In genomic region chr12:108981941-108982683, GRCm38 (mm10) we compare ENCODE assay signal across 23 mouse cellular contexts.
DNase-seq lines count a peak whose midpoint lies in the region; ATAC-seq lines count a peak whose summit lies in the region.
"Had no signal": no experiment of that assay in that cellular context is flagged by ENCODE, and none has a peak within 500 bp of the region (broad histone marks: within the 10 kb centered on the region; RNA-seq: fewer than 3 reads in every experiment).

No protein-coding gene starts in this region.

- no peak for DNase-seq in forebrain, embryonic 11.5 days (ENCODE audit: low spot score)
- DNase-seq in MN1 (ENCODE audit: low spot score) = peak; percentile 65
- no peak for DNase-seq in hindbrain, embryonic 11.5 days (ENCODE audit: low spot score)
- DNase-seq in midbrain, embryonic 14.5 days = no peak
- no peak for DNase-seq in gastrocnemius, postnatal 14 days
- no peak for DNase-seq in left cerebral cortex, adult 9 months (ENCODE audit: low spot score in 2 of 2)
- DNase-seq in ovary, postnatal 10 days (ENCODE audit: low spot score) = no peak
- DNase-seq: adrenal gland, adult 2 months; cerebellum, adult 8-10 months; gastrocnemius, adult 2 months; kidney, adult 9 months; kidney, postnatal 36 days; liver, embryonic 13.5 days; lung, postnatal 4 days; right cerebral cortex, postnatal 25 days; thymus, postnatal 14 days had no signal

- H3K9ac ChIP-seq in forebrain, embryonic 16.5 days (replicated peaks; ENCODE audit: low read depth, low read length) = no peak overlapping the region
- H3K9ac ChIP-seq in forebrain, embryonic 11.5 days (ENCODE audit: low read length) = no peak overlapping the region
- no peak overlapping the region for H3K9ac ChIP-seq in hindbrain, embryonic 11.5 days (ENCODE audit: low read depth, low read length)
- no peak overlapping the region for H3K9ac ChIP-seq in midbrain, embryonic 14.5 days (replicated peaks; ENCODE audit: low read length)
- H3K9ac ChIP-seq: heart, embryonic 12.5 days; limb, embryonic 13.5 days; liver, embryonic 13.5 days; lung, embryonic 15.5 days had no signal

- peaks cover 19% of the 10 kb centered on the region for H3K4me1 ChIP-seq in forebrain, embryonic 16.5 days (replicated peaks; ENCODE audit: control insufficient read depth, insufficient read depth, low read length)
- peaks cover 11% of the 10 kb centered on the region for H3K4me1 ChIP-seq in forebrain, embryonic 11.5 days (replicated peaks; ENCODE audit: control insufficient read depth, insufficient read depth, low read length)
- H3K4me1 ChIP-seq in hindbrain, embryonic 11.5 days (replicated peaks; ENCODE audit: control insufficient read depth, insufficient read depth, low read length) = peaks cover 6% of the 10 kb centered on the region; the same call in 1 of the 2 replicates
- H3K4me1 ChIP-seq in midbrain, embryonic 14.5 days (ENCODE audit: control insufficient read depth, insufficient read depth, low read length) = peaks cover 22% of the 10 kb centered on the region
- H3K4me1 ChIP-seq: heart, embryonic 12.5 days; liver, embryonic 13.5 days; lung, embryonic 15.5 days had no signal

- no peak overlapping the region for H3K4me2 ChIP-seq in forebrain, embryonic 16.5 days (ENCODE audit: low read length)
- no peak overlapping the region for H3K4me2 ChIP-seq in forebrain, embryonic 11.5 days (ENCODE audit: low read depth, low read length, severe bottlenecking)
- no peak overlapping the region for H3K4me2 ChIP-seq in hindbrain, embryonic 11.5 days (replicated peaks; ENCODE audit: low read depth, low read length)
- H3K4me2 ChIP-seq in midbrain, embryonic 14.5 days (ENCODE audit: low read length) = no peak overlapping the region
- H3K4me2 ChIP-seq: heart, embryonic 12.5 days; limb, embryonic 13.5 days; liver, embryonic 13.5 days; lung, embryonic 15.5 days had no signal

- no peaks in the 10 kb centered on the region for H3K27me3 ChIP-seq in forebrain, embryonic 16.5 days (replicated peaks; ENCODE audit: control insufficient read depth, insufficient read depth, low read length)
- no peaks in the 10 kb centered on the region for H3K27me3 ChIP-seq in forebrain, embryonic 11.5 days (ENCODE audit: control insufficient read depth, insufficient read depth, low read length)
- no peaks in the 10 kb centered on the region for H3K27me3 ChIP-seq in hindbrain, embryonic 11.5 days (ENCODE audit: control insufficient read depth, insufficient read depth, low read length)
- no peaks in the 10 kb centered on the region for H3K27me3 ChIP-seq in midbrain, embryonic 14.5 days (ENCODE audit: control insufficient read depth, insufficient read depth, low read length)
- H3K27me3 ChIP-seq: CH12.LX; heart, embryonic 12.5 days; limb, embryonic 13.5 days; liver, embryonic 13.5 days; lung, embryonic 15.5 days had no signal

- H3K27ac ChIP-seq in forebrain, embryonic 16.5 days (ENCODE audit: low read length) = no peak overlapping the region
- H3K27ac ChIP-seq in forebrain, embryonic 11.5 days (ENCODE audit: low read depth, low read length) = no peak overlapping the region
- peak overlapping the region; percentile 63 for H3K27ac ChIP-seq in hindbrain, embryonic 11.5 days (ENCODE audit: low read depth, low read length)
- peak overlapping the region; percentile 55 for H3K27ac ChIP-seq in midbrain, embryonic 14.5 days (replicated peaks; ENCODE audit: low read depth, low read length)
- H3K27ac ChIP-seq: embryonic facial prominence, embryonic 10.5 days; gastrocnemius, adult 2 months; limb, embryonic 13.5 days; liver, embryonic 13.5 days; lung, embryonic 15.5 days had no signal

- intact Hi-C loops in gastrocnemius, postnatal 14 days (cut with DNase I; ENCODE audit: low total_unique reads) = no loop called here

- 39% methylated on average over 14 of the region's 14 CpGs for WGBS in forebrain, embryonic 16.5 days
- 68% methylated on average over 14 of the region's 14 CpGs for WGBS in forebrain, embryonic 11.5 days
- WGBS in hindbrain, embryonic 11.5 days = 70% methylated on average over 14 of the region's 14 CpGs
- WGBS in midbrain, embryonic 14.5 days = 50% methylated on average over 14 of the region's 14 CpGs

- no peaks in the 10 kb centered on the region for H3K9me3 ChIP-seq in forebrain, embryonic 16.5 days (ENCODE audit: control insufficient read depth, low read length)
- H3K9me3 ChIP-seq in forebrain, embryonic 11.5 days (ENCODE audit: control insufficient read depth, low read length) = no peaks in the 10 kb centered on the region
- no peaks in the 10 kb centered on the region for H3K9me3 ChIP-seq in hindbrain, embryonic 11.5 days (ENCODE audit: control insufficient read depth, low read length)
- no peaks in the 10 kb centered on the region for H3K9me3 ChIP-seq in midbrain, embryonic 14.5 days (ENCODE audit: control insufficient read depth, low read length)
- H3K9me3 ChIP-seq: embryonic facial prominence, embryonic 10.5 days; heart, embryonic 12.5 days; limb, embryonic 13.5 days; liver, embryonic 13.5 days; lung, embryonic 15.5 days had no signal

- peak; percentile 21; the same call in 1 of the 2 replicates for ATAC-seq in forebrain, embryonic 16.5 days
- ATAC-seq in forebrain, embryonic 11.5 days (replicated peaks; ENCODE audit: low FRiP score) = no peak
- no peak for ATAC-seq in hindbrain, embryonic 11.5 days (ENCODE audit: low FRiP score)
- ATAC-seq in midbrain, embryonic 14.5 days (ENCODE audit: low FRiP score, low TSS enrichment) = no peak
- ATAC-seq: inflammation-experienced regulatory T-cells, adult 6 months had no signal

- no peaks in the 10 kb centered on the region for H3K36me3 ChIP-seq in forebrain, embryonic 16.5 days (ENCODE audit: control insufficient read depth, insufficient read depth)
- H3K36me3 ChIP-seq in forebrain, embryonic 11.5 days (ENCODE audit: control insufficient read depth, insufficient read depth, low read length) = no peaks in the 10 kb centered on the region
- no peaks in the 10 kb centered on the region for H3K36me3 ChIP-seq in hindbrain, embryonic 11.5 days (ENCODE audit: control insufficient read depth, insufficient read depth, low read length)
- no peaks in the 10 kb centered on the region for H3K36me3 ChIP-seq in midbrain, embryonic 14.5 days (ENCODE audit: control insufficient read depth, insufficient read depth, low read length)
- H3K36me3 ChIP-seq: embryonic facial prominence, embryonic 10.5 days; heart, embryonic 12.5 days; limb, embryonic 13.5 days; liver, embryonic 13.5 days; lung, embryonic 15.5 days had no signal

- no peak overlapping the region for H3K4me3 ChIP-seq in forebrain, embryonic 16.5 days (replicated peaks; ENCODE audit: low read length)
- H3K4me3 ChIP-seq in forebrain, embryonic 11.5 days (ENCODE audit: low read depth, low read length) = no peak overlapping the region
- H3K4me3 ChIP-seq in hindbrain, embryonic 11.5 days (ENCODE audit: low read depth, low read length) = no peak overlapping the region
- no peak overlapping the region for H3K4me3 ChIP-seq in midbrain, embryonic 14.5 days (replicated peaks; ENCODE audit: low read depth, low read length)
- H3K4me3 ChIP-seq: embryonic facial prominence, embryonic 10.5 days; gastrocnemius, adult 2 months; heart, embryonic 12.5 days; limb, embryonic 13.5 days; liver, embryonic 13.5 days; lung, embryonic 15.5 days had no signal

Comparison
In these comparisons a context has a peak if more than half of its experiments do, and no peak if none do; other contexts are left out.
1. H3K27ac ChIP-seq: peak in hindbrain, embryonic 11.5 days (single experiment) and midbrain, embryonic 14.5 days (single experiment); none in forebrain, embryonic 16.5 days (single experiment) and forebrain, embryonic 11.5 days (single experiment).